Mouse (Mus musculus): ENCODE data around the gene Gm43638. TPM values are rescaled to one million over a fixed set of nuclear protein-coding genes. Genes with fewer than 3 reads are reported as not detected.

Gm43638 gene
- not detected in 2 replicates for polyA plus RNA-seq (2021; fragmentation: Nextera tagmentation)
- long read RNA-seq, experiment 1 = 0 reads
- long read RNA-seq, experiment 2 = 0 reads

GRCm38 (mm10) chr5:87486706-87487105, at the start of gene Gm43638:
Gene Gm43638, minus strand, starts transcription at chr5:87486806.

DNA sequence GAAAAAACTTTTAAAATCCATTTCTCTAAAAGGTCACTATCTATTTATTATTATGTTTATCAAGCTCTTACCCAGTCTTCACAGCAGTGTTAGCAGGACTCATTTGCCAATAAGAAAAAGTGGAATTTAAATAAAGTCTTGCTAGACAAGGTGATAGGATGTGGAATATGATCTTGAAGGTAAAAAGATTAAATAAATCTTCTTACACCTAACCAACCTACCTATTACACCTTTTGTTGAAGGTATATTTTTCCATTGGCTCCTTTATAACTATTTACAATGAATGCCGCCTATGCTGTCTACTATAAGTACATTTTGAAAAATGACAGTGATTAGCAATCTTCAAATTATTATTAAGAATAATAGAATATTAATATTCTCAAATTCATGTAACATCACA, 4.2 kb upstream of the Gm43638 start, which contains the start of gene Ugt2a1:
Gene Ugt2a1 (minus strand): TSS at position 101 of the 400 bp plus-strand sequence.

GRCm38 (mm10) chr5:87482160-87482559, 4.4 kb downstream of the Gm43638 start, which contains the start of gene Ugt2a2:
Gene Ugt2a2, minus strand, starts transcription at chr5:87482260.

DNA sequence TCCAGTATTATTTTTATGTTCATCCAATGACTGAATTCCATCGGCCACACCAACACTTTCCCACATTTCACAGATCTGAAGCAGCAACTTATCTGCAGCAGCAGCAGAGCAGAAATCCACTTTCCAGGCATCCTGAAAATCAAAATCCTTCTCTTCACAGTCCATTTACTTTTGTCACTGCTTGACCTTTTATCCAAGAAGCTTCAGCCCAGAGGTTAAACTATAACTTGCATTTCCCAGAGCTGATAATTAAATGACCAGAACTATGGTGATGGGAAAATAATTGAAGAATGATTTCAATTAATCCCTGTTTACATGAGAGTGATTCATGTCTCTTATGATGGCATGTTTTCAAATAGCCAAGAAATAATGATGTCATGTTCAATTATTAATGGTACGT, 62.6 kb downstream of the Gm43638 start, which contains the start of gene Ugt2b38:
Gene Ugt2b38 (minus strand): TSS at position 163 of the 400 bp plus-strand sequence.

Other genes with a start within 250 kb of the Gm43638 start
- gene Ugt2b37, start 232.0 kb downstream of the Gm43638 start, polyA plus RNA-seq (2021; fragmentation: Nextera tagmentation) = not detected in 2 replicates
- gene Ugt2a3, start 149.6 kb downstream of the Gm43638 start, polyA plus RNA-seq (2021; fragmentation: Nextera tagmentation) = not detected in 2 replicates
- not detected in 2 replicates for gene Ugt2b38, start 62.6 kb downstream of the Gm43638 start, polyA plus RNA-seq (2021; fragmentation: Nextera tagmentation)
- gene Ugt2a2, start 4.5 kb downstream of the Gm43638 start, polyA plus RNA-seq (2021; fragmentation: Nextera tagmentation) = not detected in 2 replicates
- gene Ugt2a1, start 4.1 kb upstream of the Gm43638 start, polyA plus RNA-seq (2021; fragmentation: Nextera tagmentation) = not detected in 2 replicates
- not detected in 2 replicates for gene Sult1b1, start 51.4 kb upstream of the Gm43638 start, polyA plus RNA-seq (2021; fragmentation: Nextera tagmentation)
- not detected in 2 replicates for gene Sult1d1, start 82.2 kb upstream of the Gm43638 start, polyA plus RNA-seq (2021; fragmentation: Nextera tagmentation)
- gene Sult1e1, start 104.8 kb upstream of the Gm43638 start, polyA plus RNA-seq (2021; fragmentation: Nextera tagmentation) = not detected in 2 replicates
- not detected in 2 replicates for gene Csn1s1, start 179.4 kb upstream of the Gm43638 start, polyA plus RNA-seq (2021; fragmentation: Nextera tagmentation)
- gene Csn2, start 212.8 kb upstream of the Gm43638 start, polyA plus RNA-seq (2021; fragmentation: Nextera tagmentation) = not detected in 2 replicates